14 mouse cellular contexts compared by ENCODE assay signal in genomic region chr14:118566809-118567208, GRCm38 (mm10).
DNase-seq lines count a peak whose midpoint lies in the region; ATAC-seq and TF ChIP-seq lines count a peak whose summit lies in the region.
"Had no signal": no experiment of that assay in that cellular context is flagged by ENCODE, and none has a peak within 500 bp of the region (broad histone marks: within the 10 kb centered on the region; RNA-seq: fewer than 3 reads in every experiment).

No protein-coding gene starts in this region.

- peaks cover 6% of the 10 kb centered on the region for H3K4me1 ChIP-seq in hindbrain, embryonic 11.5 days (replicated peaks; ENCODE audit: control insufficient read depth, insufficient read depth, low read length)
- H3K4me1 ChIP-seq in midbrain, embryonic 15.5 days: no peaks in the 10 kb centered on the region
- H3K4me1 ChIP-seq in liver, embryonic 12.5 days: peaks cover 8% of the 10 kb centered on the region
- H3K4me1 ChIP-seq in kidney, embryonic 15.5 days: peaks cover 13% of the 10 kb centered on the region; the same call in 1 of the 2 replicates
- H3K4me1 ChIP-seq in heart, embryonic 10.5 days: 0 out of 2 replicates have a peak, but pooled peaks cover 2% of the 10 kb centered on the region

- peak overlapping the region; percentile 33; the same call in 1 of the 2 replicates for H3K4me3 ChIP-seq in gastrocnemius, adult 2 months
- no peak overlapping the region for H3K4me3 ChIP-seq in C2C12 (ENCODE audit: insufficient read depth, poor library complexity, severe bottlenecking)
- no peak overlapping the region for H3K4me3 ChIP-seq in hindbrain, embryonic 11.5 days (ENCODE audit: low read depth, low read length)
- H3K4me3 ChIP-seq in midbrain, embryonic 15.5 days: no peak overlapping the region
- H3K4me3 ChIP-seq in liver, embryonic 12.5 days: no peak overlapping the region
- no peak overlapping the region for H3K4me3 ChIP-seq in kidney, embryonic 15.5 days (replicated peaks)
- no peak overlapping the region for H3K4me3 ChIP-seq in heart, embryonic 10.5 days
- H3K4me3 ChIP-seq: megakaryocyte, embryonic 14.5 days had no signal

- no peak overlapping the region for H3K4me2 ChIP-seq in hindbrain, embryonic 11.5 days (replicated peaks; ENCODE audit: low read depth, low read length)
- H3K4me2 ChIP-seq in midbrain, embryonic 15.5 days: peak overlapping the region; percentile 17; the same call in 1 of the 2 replicates
- H3K4me2 ChIP-seq in liver, embryonic 12.5 days: no peak overlapping the region
- H3K4me2 ChIP-seq in kidney, embryonic 15.5 days: no peak overlapping the region
- H3K4me2 ChIP-seq: heart, embryonic 11.5 days; liver, embryonic 11.5 days had no signal

- TF ChIP-seq CTCF in gastrocnemius, adult 2 months (IDR thresholded peaks at IDR 0.05): no peak
- no peak for TF ChIP-seq CTCF in C2C12 (IDR thresholded peaks at IDR 0.05; ENCODE audit: control insufficient read depth, insufficient read depth, insufficient read length)

- no peak overlapping the region for H3K9ac ChIP-seq in hindbrain, embryonic 11.5 days (ENCODE audit: low read depth, low read length)
- no peak overlapping the region for H3K9ac ChIP-seq in midbrain, embryonic 15.5 days
- H3K9ac ChIP-seq in liver, embryonic 12.5 days: no peak overlapping the region
- H3K9ac ChIP-seq in kidney, embryonic 15.5 days: no peak overlapping the region

- ATAC-seq in hindbrain, embryonic 11.5 days (ENCODE audit: low FRiP score): 0 out of 2 replicates have a peak, but pooled peaks have one; percentile 22
- 0 out of 2 replicates have a peak, but pooled peaks have one; percentile 46 for ATAC-seq in midbrain, embryonic 15.5 days (replicated peaks)
- no peak for ATAC-seq in liver, embryonic 12.5 days
- ATAC-seq in kidney, embryonic 15.5 days (replicated peaks; ENCODE audit: low FRiP score): no peak
- ATAC-seq: inflammation-experienced regulatory T-cells, adult 6 months had no signal

- peaks cover 1% of the 10 kb centered on the region for H3K79me3 ChIP-seq in C2C12 (ENCODE audit: low read depth)

- H3K27ac ChIP-seq in gastrocnemius, adult 2 months: peak overlapping the region; percentile 39
- H3K27ac ChIP-seq in hindbrain, embryonic 11.5 days (ENCODE audit: low read depth, low read length): 0 out of 2 replicates have a peak overlapping the region, but pooled peaks have one; percentile 20
- no peak overlapping the region for H3K27ac ChIP-seq in midbrain, embryonic 15.5 days
- H3K27ac ChIP-seq in liver, embryonic 12.5 days: no peak overlapping the region
- no peak overlapping the region for H3K27ac ChIP-seq in kidney, embryonic 15.5 days
- H3K27ac ChIP-seq in heart, embryonic 10.5 days: no peak overlapping the region

- intact Hi-C loops in gastrocnemius, adult 2 months (cut with DNase I): no loop called here
- intact Hi-C loops in gastrocnemius, postnatal 14 days (cut with DNase I; ENCODE audit: low total_unique reads): no loop called here

- DNase-seq in gastrocnemius, adult 2 months: no peak
- DNase-seq in gastrocnemius, postnatal 14 days: no peak
- no peak for DNase-seq in hindbrain, embryonic 11.5 days (ENCODE audit: low spot score)
- no peak for DNase-seq in heart, embryonic 10.5 days (ENCODE audit: low spot score)
- DNase-seq: cerebellum, adult 9-10 months; kidney, postnatal 36 days had no signal

- H3ac ChIP-seq in C2C12 (ENCODE audit: control insufficient read depth, insufficient read length, low read depth): peak overlapping the region; percentile 34

- 84% methylated on average over 5 of the region's 5 CpGs for WGBS in hindbrain, embryonic 11.5 days
- WGBS in midbrain, embryonic 15.5 days: 78% methylated on average over 5 of the region's 5 CpGs
- 83% methylated on average over 5 of the region's 5 CpGs for WGBS in liver, embryonic 12.5 days (ENCODE audit: insufficient replicate concordance)
- 89% methylated on average over 5 of the region's 5 CpGs for WGBS in kidney, embryonic 15.5 days
- WGBS in heart, embryonic 10.5 days: 77% methylated on average over 5 of the region's 5 CpGs

- no peaks in the 10 kb centered on the region for H3K36me3 ChIP-seq in C2C12 (ENCODE audit: control insufficient read depth, insufficient read depth)
- H3K36me3 ChIP-seq in hindbrain, embryonic 11.5 days (ENCODE audit: control insufficient read depth, insufficient read depth, low read length): no peaks in the 10 kb centered on the region
- H3K36me3 ChIP-seq in midbrain, embryonic 15.5 days (replicated peaks): no peaks in the 10 kb centered on the region
- no peaks in the 10 kb centered on the region for H3K36me3 ChIP-seq in liver, embryonic 12.5 days
- H3K36me3 ChIP-seq in kidney, embryonic 15.5 days: no peaks in the 10 kb centered on the region
- H3K36me3 ChIP-seq in heart, embryonic 10.5 days: no peaks in the 10 kb centered on the region

- H3K27me3 ChIP-seq in C2C12 (ENCODE audit: control insufficient read depth, insufficient read depth, insufficient read length): no peaks in the 10 kb centered on the region
- no peaks in the 10 kb centered on the region for H3K27me3 ChIP-seq in hindbrain, embryonic 11.5 days (ENCODE audit: control insufficient read depth, insufficient read depth, low read length)
- H3K27me3 ChIP-seq in midbrain, embryonic 15.5 days (replicated peaks): no peaks in the 10 kb centered on the region
- H3K27me3 ChIP-seq in liver, embryonic 12.5 days (replicated peaks): no peaks in the 10 kb centered on the region
- no peaks in the 10 kb centered on the region for H3K27me3 ChIP-seq in kidney, embryonic 15.5 days
- no peaks in the 10 kb centered on the region for H3K27me3 ChIP-seq in heart, embryonic 10.5 days (ENCODE audit: insufficient read depth, poor library complexity, severe bottlenecking)
- H3K27me3 ChIP-seq: megakaryocyte, embryonic 14.5 days had no signal

- H3K79me2 ChIP-seq in C2C12 (ENCODE audit: control insufficient read depth, insufficient read depth): peaks cover 9% of the 10 kb centered on the region

- H3K9me3 ChIP-seq in hindbrain, embryonic 11.5 days (ENCODE audit: control insufficient read depth, low read length): no peaks in the 10 kb centered on the region
- H3K9me3 ChIP-seq in midbrain, embryonic 15.5 days: no peaks in the 10 kb centered on the region
- H3K9me3 ChIP-seq in liver, embryonic 12.5 days (replicated peaks): no peaks in the 10 kb centered on the region
- H3K9me3 ChIP-seq in kidney, embryonic 15.5 days (replicated peaks): no peaks in the 10 kb centered on the region
- H3K9me3 ChIP-seq in heart, embryonic 10.5 days: no peaks in the 10 kb centered on the region
- H3K9me3 ChIP-seq: megakaryocyte, embryonic 14.5 days had no signal

TF ChIP-seq in C2C12, 6 proteins besides CTCF, POLR2A, EP300 and RAD21:
- TF ChIP-seq MYOG (IDR thresholded peaks at IDR 0.05; ENCODE audit: control insufficient read depth, extremely low read depth, insufficient read length) (no peak), MAX (IDR thresholded peaks at IDR 0.05) (no peak), FOSL1 (IDR thresholded peaks at IDR 0.05; ENCODE audit: insufficient read depth, low read length, poor library complexity, severe bottlenecking) (no peak), CEBPB (IDR thresholded peaks at IDR 0.05; ENCODE audit: low read depth) (no peak), USF1 (IDR thresholded peaks at IDR 0.05; ENCODE audit: low read depth) (no peak), MYOD1 (IDR thresholded peaks at IDR 0.05; ENCODE audit: control insufficient read depth, insufficient read length, low read depth) (no peak)

Comparison
In these comparisons a context has a peak if more than half of its experiments do, and no peak if none do; other contexts are left out.
1. H3K27ac ChIP-seq: peak in gastrocnemius, adult 2 months (single experiment) and hindbrain, embryonic 11.5 days (single experiment); none in midbrain, embryonic 15.5 days (single experiment), liver, embryonic 12.5 days (single experiment), kidney, embryonic 15.5 days (single experiment) and heart, embryonic 10.5 days (single experiment).
2. ATAC-seq: peak in hindbrain, embryonic 11.5 days (single experiment) and midbrain, embryonic 15.5 days (single experiment); none in liver, embryonic 12.5 days (single experiment) and kidney, embryonic 15.5 days (single experiment).